Comparison of ENCODE assay signal across 11 mouse cellular contexts in genomic region chr17:79547075-79547474, GRCm38 (mm10).
"Had no signal": no experiment of that assay in that cellular context is flagged by ENCODE, and none has a peak within 500 bp of the region (broad histone marks: within the 10 kb centered on the region; RNA-seq: fewer than 3 reads in every experiment).

No protein-coding gene starts in this region.

- H3K27ac ChIP-seq: intestine, embryonic 15.5 days; kidney, postnatal 0 days; left cerebral cortex, adult 2 months; liver, embryonic 13.5 days; neural tube, embryonic 13.5 days; stomach, embryonic 15.5 days had no signal

- DNase-seq: layer of hippocampus, postnatal 36 days; liver, embryonic 13.5 days; lung, adult 2 months; lung, postnatal 14 days; lung, postnatal 4 days; thymus, postnatal 25 days had no signal

- H3K27me3 ChIP-seq: intestine, embryonic 15.5 days; liver, embryonic 13.5 days; neural tube, embryonic 13.5 days; stomach, embryonic 15.5 days had no signal

- H3K4me1 ChIP-seq: liver, embryonic 13.5 days; neural tube, embryonic 13.5 days had no signal

- H3K36me3 ChIP-seq: intestine, embryonic 15.5 days; liver, embryonic 13.5 days; neural tube, embryonic 13.5 days; stomach, embryonic 15.5 days had no signal

- H3K4me2 ChIP-seq: intestine, embryonic 15.5 days; liver, embryonic 13.5 days; neural tube, embryonic 13.5 days; stomach, embryonic 15.5 days had no signal

- ATAC-seq: intestine, embryonic 15.5 days had no signal

- H3K4me3 ChIP-seq: intestine, embryonic 15.5 days; left cerebral cortex, adult 2 months; liver, embryonic 13.5 days; neural tube, embryonic 13.5 days; stomach, embryonic 15.5 days had no signal

- H3K9ac ChIP-seq: intestine, embryonic 15.5 days; liver, embryonic 13.5 days; neural tube, embryonic 13.5 days; stomach, embryonic 15.5 days had no signal

- H3K9me3 ChIP-seq: intestine, embryonic 15.5 days; liver, embryonic 13.5 days; neural tube, embryonic 13.5 days; stomach, embryonic 15.5 days had no signal
